Mouse (Mus musculus): Measurements from ENCODE around the gene Dvl2.

DNA sequence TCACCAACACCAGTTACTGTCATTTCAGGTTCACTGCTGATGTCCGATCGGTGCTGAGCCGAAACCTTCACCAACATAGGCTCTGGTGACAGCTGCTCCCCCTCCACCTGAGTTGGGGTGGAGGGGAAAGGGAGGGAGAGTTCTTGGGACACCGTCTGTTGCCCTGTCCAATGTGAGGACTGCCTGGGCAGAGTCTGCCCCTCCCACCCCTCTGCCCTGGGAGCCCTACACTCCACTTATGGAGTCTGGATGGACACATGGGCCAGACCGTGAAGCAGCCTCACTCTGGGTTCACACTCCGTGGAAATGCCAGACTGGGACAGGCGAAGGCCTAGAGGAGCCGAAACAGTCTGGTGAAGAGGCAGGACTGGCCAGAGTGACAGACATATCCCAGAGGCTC lies 10.4 kb upstream of the Dvl2 start:
- TF ChIP-seq MAFK (IDR thresholded peaks at IDR 0.05; ENCODE audit: insufficient read depth, low read depth, low read length) (no peak), ZC3H11A (IDR thresholded peaks at IDR 0.05; ENCODE audit: borderline replicate concordance, low read depth, low read length) (no peak), HCFC1 (IDR thresholded peaks at IDR 0.05; ENCODE audit: borderline replicate concordance, insufficient read depth, low read length) (no peak), CHD2 (IDR thresholded peaks at IDR 0.05; ENCODE audit: low read depth, low read length) (no peak), ZNF384 (IDR thresholded peaks at IDR 0.05; ENCODE audit: low read depth, low read length) (no peak)

Data from ES-E14 (cell line).